15 mouse cellular contexts compared by ENCODE assay signal in the genomic region with DNA sequence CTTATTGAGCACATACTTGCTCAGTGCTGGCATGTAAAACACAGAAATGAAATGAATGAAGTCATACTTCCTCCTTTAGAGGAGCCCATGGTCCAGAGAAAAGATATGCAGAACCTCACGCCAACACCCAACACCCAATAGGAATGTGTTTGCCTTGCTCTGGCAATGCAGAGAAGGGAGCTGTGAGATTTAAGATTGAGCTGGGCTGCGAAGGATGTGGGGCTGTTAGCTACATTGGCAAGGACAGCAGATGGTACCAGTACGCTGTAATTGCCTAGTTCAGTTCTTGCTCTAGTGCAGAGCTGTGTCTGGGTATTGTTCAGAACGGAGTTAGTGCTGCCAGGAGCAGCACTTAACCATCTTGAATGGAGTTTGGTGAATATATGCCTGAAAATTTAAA. TPM values are rescaled to one million over a fixed set of nuclear protein-coding genes. Genes with fewer than 3 reads are reported as not detected.
DNase-seq lines count a peak whose midpoint lies in the region; ATAC-seq and TF ChIP-seq lines count a peak whose summit lies in the region.
"Had no signal": no experiment of that assay in that cellular context is flagged by ENCODE, and none has a peak within 500 bp of the region (broad histone marks: within the 10 kb centered on the region; RNA-seq: fewer than 3 reads in every experiment).

No protein-coding gene starts in this region.

- ATAC-seq in hindbrain, embryonic 15.5 days (ENCODE audit: low FRiP score, low read depth), result no peak
- no peak for ATAC-seq in midbrain, embryonic 14.5 days (ENCODE audit: low FRiP score, low TSS enrichment)
- ATAC-seq in granulocyte monocyte progenitor cell, adult 5-6 weeks (replicated peaks; ENCODE audit: poor library complexity, severe bottlenecking), result no peak

- no peaks in the 10 kb centered on the region for H3K36me3 ChIP-seq in hindbrain, embryonic 15.5 days
- no peaks in the 10 kb centered on the region for H3K36me3 ChIP-seq in midbrain, embryonic 14.5 days (ENCODE audit: control insufficient read depth, insufficient read depth, low read length)
- H3K36me3 ChIP-seq: heart, embryonic 15.5 days had no signal

- H3K4me3 ChIP-seq in hindbrain, embryonic 15.5 days, result no peak overlapping the region
- H3K4me3 ChIP-seq in midbrain, embryonic 14.5 days (replicated peaks; ENCODE audit: low read depth, low read length), result no peak overlapping the region
- H3K4me3 ChIP-seq: gastrocnemius, adult 2 months; heart, embryonic 15.5 days had no signal

- no peak overlapping the region for H3K9ac ChIP-seq in hindbrain, embryonic 15.5 days
- no peak overlapping the region for H3K9ac ChIP-seq in midbrain, embryonic 14.5 days (replicated peaks; ENCODE audit: low read length)
- H3K9ac ChIP-seq: heart, embryonic 15.5 days had no signal

- H3K4me2 ChIP-seq in hindbrain, embryonic 15.5 days, result no peak overlapping the region
- no peak overlapping the region for H3K4me2 ChIP-seq in midbrain, embryonic 14.5 days (ENCODE audit: low read length)
- H3K4me2 ChIP-seq: heart, embryonic 15.5 days had no signal

- no peak for TF ChIP-seq CTCF in brain, embryonic 14.5 days (IDR thresholded peaks at IDR 0.05; ENCODE audit: borderline replicate concordance, extremely low read depth, insufficient read depth, insufficient read length)

- H3K4me1 ChIP-seq in hindbrain, embryonic 15.5 days (replicated peaks), result peaks cover 45% of the 10 kb centered on the region
- H3K4me1 ChIP-seq in midbrain, embryonic 14.5 days (ENCODE audit: control insufficient read depth, insufficient read depth, low read length), result peaks cover 39% of the 10 kb centered on the region

- 64% methylated on average over 4 of the region's 4 CpGs for WGBS in hindbrain, embryonic 15.5 days
- WGBS in midbrain, embryonic 14.5 days, result 85% methylated on average over 4 of the region's 4 CpGs

- H3K27me3 ChIP-seq in hindbrain, embryonic 15.5 days, result no peaks in the 10 kb centered on the region
- H3K27me3 ChIP-seq in midbrain, embryonic 14.5 days (ENCODE audit: control insufficient read depth, insufficient read depth, low read length), result no peaks in the 10 kb centered on the region
- H3K27me3 ChIP-seq: heart, embryonic 15.5 days had no signal

- peak overlapping the region; percentile 80 for H3K27ac ChIP-seq in hindbrain, embryonic 15.5 days (replicated peaks)
- peak overlapping the region; percentile 50 for H3K27ac ChIP-seq in midbrain, embryonic 14.5 days (replicated peaks; ENCODE audit: low read depth, low read length)
- H3K27ac ChIP-seq: gastrocnemius, adult 2 months; heart, embryonic 15.5 days had no signal

- TF ChIP-seq POLR2A in brain, embryonic 14.5 days (IDR thresholded peaks at IDR 0.05; ENCODE audit: borderline replicate concordance, extremely low read depth, insufficient read depth, insufficient read length, poor library complexity, severe bottlenecking), result no peak

- no peaks in the 10 kb centered on the region for H3K9me3 ChIP-seq in hindbrain, embryonic 15.5 days
- H3K9me3 ChIP-seq in midbrain, embryonic 14.5 days (ENCODE audit: control insufficient read depth, low read length), result no peaks in the 10 kb centered on the region
- H3K9me3 ChIP-seq: heart, embryonic 15.5 days had no signal

- peak; percentile 51 for DNase-seq in layer of hippocampus, adult 11-12 months (ENCODE audit: low spot score)
- no peak for DNase-seq in layer of hippocampus, postnatal 25 days (ENCODE audit: extremely low spot score in 1 of 2, low spot score in 1 of 2)
- DNase-seq in brain, embryonic 14.5 days (ENCODE audit: low read depth), result peak; percentile 81
- DNase-seq in midbrain, embryonic 14.5 days, result no peak
- no peak for DNase-seq in T-cell, adult 2 months (ENCODE audit: low spot score)
- no peak for DNase-seq in cerebellum, adult 11-12 months
- DNase-seq: adrenal gland, postnatal 25 days; cerebellum, adult 8-10 months; gastrocnemius, adult 2 months; kidney, adult 8-10 months; lung, adult 18-20 months; thymus, postnatal 14 days had no signal

RNA-seq across cellular contexts. Expression of gene Syn2, which starts 12.5 kb away (rescaled TPM):
- total RNA-seq in layer of hippocampus, postnatal 25 days (2021), result 100 to 1,000 TPM; 590 to 635 TPM
- polyA plus RNA-seq in brain, embryonic 14.5 days (2012; rRNA removed), result 47.5 and 51.2 TPM in 2 replicates
- 61.3 and 61.7 TPM in 2 replicates for polyA plus RNA-seq in hindbrain, embryonic 15.5 days (2015; fragmentation: Nextera tagmentation; extraction: Ambion mirVana)
- 39.9 and 44.2 TPM in 2 replicates for polyA plus RNA-seq in midbrain, embryonic 14.5 days (2014; fragmentation: Nextera tagmentation; extraction: Ambion mirVana)
- not detected in 2 replicates for total RNA-seq in granulocyte monocyte progenitor cell, adult 5-6 weeks (2014; fragmentation: Nextera tagmentation)
- not detected in 2 replicates for total RNA-seq in granulocyte monocyte progenitor cell, adult 5-6 weeks (2017)

Comparison
In these comparisons a context has a peak if more than half of its experiments do, and no peak if none do; other contexts are left out.
1. DNase-seq: peak in layer of hippocampus, adult 11-12 months (single experiment) and brain, embryonic 14.5 days (single experiment); none in layer of hippocampus, postnatal 25 days (0 of 2), midbrain, embryonic 14.5 days (single experiment), T-cell, adult 2 months (single experiment) and cerebellum, adult 11-12 months (single experiment).